In the genomic region with DNA sequence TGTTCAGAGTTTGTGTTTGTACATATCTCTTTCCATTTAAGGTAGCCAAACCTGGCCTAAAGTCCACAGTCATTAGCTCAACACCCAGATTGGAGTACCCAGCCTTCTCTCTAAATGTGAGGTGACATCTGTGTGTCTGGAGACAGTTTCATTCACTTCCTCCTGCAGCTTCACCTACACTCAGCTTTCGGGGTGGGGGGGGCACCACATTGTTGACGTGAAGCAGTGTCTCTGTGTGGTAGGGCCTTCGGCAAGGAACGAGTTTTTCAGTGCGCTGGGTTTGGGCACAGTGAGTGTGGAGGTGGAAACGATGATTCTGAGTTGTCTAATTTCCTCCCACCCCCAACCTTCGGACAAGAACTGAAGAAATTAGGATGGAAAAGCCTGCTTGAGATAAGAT, we compare ENCODE assay signal across 33 mouse cellular contexts. TPM values are rescaled to one million over a fixed set of nuclear protein-coding genes. Genes with fewer than 3 reads are reported as not detected.
"Had no signal": no experiment of that assay in that cellular context is flagged by ENCODE, and none has a peak within 500 bp of the region (broad histone marks: within the 10 kb centered on the region; RNA-seq: fewer than 3 reads in every experiment).

No protein-coding gene starts in this region.

- ATAC-seq: hindbrain, embryonic 16.5 days; intestine, embryonic 16.5 days; liver, embryonic 12.5 days had no signal

- DNase-seq: gastrocnemius, adult 2 months; gastrocnemius, postnatal 10 days; gastrocnemius, postnatal 25 days; heart, adult 2 months; heart, postnatal 4 days; kidney, adult 11 months; kidney, adult 2 months; kidney, adult 9 months; kidney, postnatal 14 days; kidney, postnatal 36 days; layer of hippocampus, adult 9-11 months; layer of hippocampus, postnatal 36 days; left cerebral cortex, postnatal 4 days had no signal

RNA-seq across cellular contexts. Expression of a gene that starts 30.5 kb away (rescaled TPM):
- polyA plus RNA-seq: heart, adult 2 months; heart, embryonic 11.5 days; heart, embryonic 13.5 days; heart, embryonic 15.5 days; heart, postnatal 0 days; hindbrain, embryonic 10.5 days; hindbrain, embryonic 12.5 days; hindbrain, embryonic 14.5 days; hindbrain, embryonic 16.5 days; intestine, embryonic 14.5 days; intestine, embryonic 16.5 days; kidney, embryonic 15.5 days; kidney, postnatal 0 days; large intestine, adult 2 months; limb, embryonic 11.5 days; limb, embryonic 13.5 days; limb, embryonic 15.5 days; liver, adult 2 months; liver, embryonic 12.5 days; liver, embryonic 14.5 days; liver, embryonic 16.5 days had no signal

RNA-seq across cellular contexts. Expression of a gene that starts 51.0 kb away (rescaled TPM):
- polyA plus RNA-seq: heart, adult 2 months; heart, embryonic 11.5 days; heart, embryonic 13.5 days; heart, embryonic 15.5 days; heart, postnatal 0 days; hindbrain, embryonic 10.5 days; hindbrain, embryonic 12.5 days; hindbrain, embryonic 14.5 days; hindbrain, embryonic 16.5 days; intestine, embryonic 14.5 days; intestine, embryonic 16.5 days; kidney, embryonic 15.5 days; kidney, postnatal 0 days; large intestine, adult 2 months; limb, embryonic 11.5 days; limb, embryonic 13.5 days; limb, embryonic 15.5 days; liver, adult 2 months; liver, embryonic 12.5 days; liver, embryonic 14.5 days had no signal
